Mouse (Mus musculus): ENCODE data around the gene Olfm2.

DNA sequence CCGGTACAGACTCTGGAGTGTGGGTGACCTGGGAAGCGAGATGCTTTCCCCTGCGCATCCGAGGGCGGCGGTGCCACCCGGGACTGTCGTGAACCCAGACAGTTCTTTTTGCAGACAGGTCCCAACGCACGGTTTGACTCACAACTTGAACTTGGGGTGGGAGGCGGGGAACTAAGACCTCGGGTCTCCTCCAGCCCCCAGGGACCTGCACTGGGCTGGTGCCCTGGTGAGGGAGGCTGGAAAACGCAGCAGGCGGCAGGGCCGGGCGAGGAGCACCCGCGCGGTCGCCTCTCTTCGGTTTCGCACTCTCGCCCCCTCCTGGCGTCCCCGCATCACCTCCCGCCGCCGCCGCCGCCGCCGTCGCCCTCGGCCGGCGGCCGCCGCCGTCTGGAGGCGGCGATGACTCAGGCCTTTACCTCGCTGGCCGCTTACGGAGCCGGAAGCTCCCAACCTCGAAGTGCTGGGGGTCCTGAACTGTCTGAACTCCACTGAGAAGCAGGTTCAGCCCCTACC, 18.5 kb downstream of the Olfm2 start:
- peak; percentile 34 for TF ChIP-seq CTCF (IDR thresholded peaks at IDR 0.05; ENCODE audit: low read depth)
- no peak for TF ChIP-seq EP300 (IDR thresholded peaks at IDR 0.05; ENCODE audit: low read depth)

Measured in liver, postnatal 0 days (tissue).